Mouse (Mus musculus): ENCODE data around the gene Zfp276. TPM values are rescaled to one million over a fixed set of nuclear protein-coding genes. Genes with fewer than 3 reads are reported as not detected.
A peak's percentile ranks its signal among the peaks of the same experiment; 100 is the strongest.

The Zfp276 gene
- polyA plus RNA-seq, 1 experiment from 2014 or later, result 20.4 TPM

DNA sequence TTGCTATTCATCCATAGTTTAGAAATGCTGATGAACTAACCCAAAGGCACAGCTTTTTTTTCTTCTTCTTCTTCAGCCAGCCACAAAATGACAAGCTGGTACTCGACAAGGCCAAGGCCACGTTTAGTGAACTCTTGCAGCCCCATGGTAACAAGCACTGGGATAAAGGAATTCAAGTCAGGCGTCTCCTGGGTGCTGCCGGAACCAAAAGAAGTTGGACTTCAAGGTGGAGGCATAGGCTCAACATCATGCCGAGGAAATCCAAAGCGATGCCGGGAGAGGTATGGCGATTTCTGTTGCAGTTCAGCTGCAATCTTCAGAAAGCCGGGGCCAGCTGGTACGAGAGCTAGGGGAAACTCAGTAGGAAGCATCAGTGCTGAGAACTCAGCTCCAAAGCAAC, 14.6 kb upstream of the Zfp276 start:
- H3K27ac ChIP-seq (ENCODE audit: low read depth, low read length), result no peak overlapping the region
- peaks cover 13% of the 10 kb centered on the region for H3K4me1 ChIP-seq (ENCODE audit: control insufficient read depth, insufficient read depth, low read length)
- H3K9ac ChIP-seq (ENCODE audit: low read depth, low read length), result no peak overlapping the region
- no peak for ATAC-seq (ENCODE audit: low FRiP score, low TSS enrichment)
- peaks cover 8% of the 10 kb centered on the region for H3K27me3 ChIP-seq (ENCODE audit: control insufficient read depth, insufficient read depth, low read length)
- no peak overlapping the region for H3K4me2 ChIP-seq (replicated peaks; ENCODE audit: low read depth, low read length)
- WGBS, result 90% methylated on average over 10 of the region's 10 CpGs
- H3K9me3 ChIP-seq (ENCODE audit: control insufficient read depth, low read length), result no peaks in the 10 kb centered on the region
- peaks cover 8% of the 10 kb centered on the region; the same call in 1 of the 2 replicates for H3K36me3 ChIP-seq (ENCODE audit: control insufficient read depth, insufficient read depth, low read length)
- no peak overlapping the region for H3K4me3 ChIP-seq (ENCODE audit: low read length)

DNA sequence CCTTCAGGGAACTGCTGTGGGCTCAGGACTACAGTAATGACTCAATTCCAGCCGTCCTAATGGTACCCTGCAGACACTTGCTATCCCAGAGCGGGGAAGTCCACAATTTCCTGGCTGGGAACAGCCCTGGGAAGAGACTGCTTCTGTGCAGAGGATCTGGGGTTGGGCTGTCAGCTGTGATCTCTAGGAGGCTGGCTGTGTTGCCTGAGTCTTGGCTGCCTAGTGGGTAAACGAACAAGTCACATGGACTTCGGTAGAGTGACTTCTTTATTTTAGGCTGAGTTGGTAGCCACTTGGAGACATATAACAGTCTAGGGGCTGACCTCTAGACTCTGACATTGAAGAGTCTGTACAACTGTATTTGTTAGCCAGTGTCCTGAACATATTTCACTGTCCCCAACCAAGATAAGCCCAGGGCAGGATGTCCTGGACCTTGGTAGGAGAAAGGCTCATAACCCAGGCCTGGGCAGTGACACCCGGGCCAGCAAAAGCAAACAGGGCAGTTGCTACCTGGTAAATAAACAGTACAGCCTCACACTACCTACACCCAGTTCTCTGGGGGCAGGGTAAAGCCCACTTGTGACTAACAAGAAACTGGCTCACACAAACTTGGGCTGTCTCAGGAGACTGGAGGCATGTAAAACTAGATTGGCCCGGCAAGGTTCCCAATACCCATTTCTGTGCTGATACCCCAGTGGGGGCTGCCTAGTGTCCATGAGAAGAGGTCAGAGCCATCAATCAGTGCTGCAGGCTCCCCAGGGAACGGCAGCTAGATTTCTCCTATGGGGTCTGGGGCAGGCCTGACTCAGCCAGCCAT, 11.7 kb upstream of the Zfp276 start:
- Histone ChIP-seq H3K27me3 (ENCODE audit: control insufficient read depth, insufficient read depth, low read length) (no peaks in the 10 kb centered on the region), H3K4me1 (ENCODE audit: control insufficient read depth, insufficient read depth, low read length) (no peaks in the 10 kb centered on the region), H3K4me2 (replicated peaks; ENCODE audit: low read depth, low read length) (no peak overlapping the region), H3K27ac (ENCODE audit: low read depth, low read length) (no peak overlapping the region), H3K9me3 (ENCODE audit: control insufficient read depth, low read length) (no peaks in the 10 kb centered on the region), H3K36me3 (ENCODE audit: control insufficient read depth, insufficient read depth, low read length) (peaks cover 33% of the 10 kb centered on the region), H3K4me3 (ENCODE audit: low read length) (no peak overlapping the region), H3K9ac (ENCODE audit: low read depth, low read length) (no peak overlapping the region)
- ATAC-seq (ENCODE audit: low FRiP score, low TSS enrichment), result no peak
- 78% methylated on average over 7 of the region's 7 CpGs for WGBS

DNA sequence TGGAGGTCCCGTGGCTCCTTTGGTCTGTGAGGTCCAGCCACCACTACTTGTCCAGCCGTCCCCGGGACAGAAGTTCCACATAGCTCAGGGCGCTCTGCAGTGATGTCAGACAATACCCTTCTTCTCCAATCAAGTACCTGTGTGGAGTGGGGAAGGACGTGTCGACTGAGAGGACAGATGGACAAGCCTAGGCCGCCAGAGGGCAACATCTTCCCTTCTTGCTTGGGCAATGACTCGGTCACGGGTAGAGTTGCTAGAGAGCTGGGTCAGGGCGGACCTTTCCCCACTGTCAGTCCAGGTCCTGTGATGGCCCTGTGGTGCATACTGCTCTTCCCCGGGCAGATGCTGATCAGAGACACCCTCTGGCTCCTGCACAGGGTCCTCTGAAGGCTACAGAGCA, 10.9 kb upstream of the Zfp276 start:
- Histone ChIP-seq H3K9me3 (ENCODE audit: control insufficient read depth, low read length) (no peaks in the 10 kb centered on the region), H3K9ac (ENCODE audit: low read depth, low read length) (no peak overlapping the region), H3K4me3 (ENCODE audit: low read length) (no peak overlapping the region), H3K4me2 (replicated peaks; ENCODE audit: low read depth, low read length) (no peak overlapping the region), H3K27me3 (ENCODE audit: control insufficient read depth, insufficient read depth, low read length) (no peaks in the 10 kb centered on the region), H3K4me1 (ENCODE audit: control insufficient read depth, insufficient read depth, low read length) (no peaks in the 10 kb centered on the region), H3K36me3 (ENCODE audit: control insufficient read depth, insufficient read depth, low read length) (peaks cover 40% of the 10 kb centered on the region), H3K27ac (ENCODE audit: low read depth, low read length) (no peak overlapping the region)
- 70% methylated on average over 11 of the region's 11 CpGs for WGBS
- peak; percentile 53 for ATAC-seq (ENCODE audit: low FRiP score, low TSS enrichment)

DNA sequence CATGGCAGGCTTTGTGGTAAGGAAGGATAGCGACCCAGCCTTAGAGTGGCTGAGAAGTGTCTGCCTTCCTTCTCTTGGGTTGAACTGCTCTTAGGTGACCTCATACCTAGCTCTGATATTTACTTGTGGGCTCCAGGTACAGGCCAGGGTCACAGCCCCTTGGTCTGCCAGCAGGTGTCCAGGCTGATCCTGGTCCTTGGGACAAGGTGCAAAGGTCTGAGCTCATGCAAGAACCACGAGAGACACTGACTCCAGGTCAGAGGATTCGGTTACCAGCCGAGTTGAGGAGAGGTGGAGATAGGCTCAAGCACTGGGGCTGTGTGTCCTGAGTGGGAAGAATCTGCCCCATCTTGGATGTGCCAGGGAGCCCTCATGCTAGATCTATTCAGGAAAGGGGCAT, 9.6 kb upstream of the Zfp276 start:
- Histone ChIP-seq H3K27me3 (ENCODE audit: control insufficient read depth, insufficient read depth, low read length) (no peaks in the 10 kb centered on the region), H3K4me2 (replicated peaks; ENCODE audit: low read depth, low read length) (no peak overlapping the region), H3K4me1 (ENCODE audit: control insufficient read depth, insufficient read depth, low read length) (no peaks in the 10 kb centered on the region), H3K9ac (ENCODE audit: low read depth, low read length) (no peak overlapping the region), H3K9me3 (ENCODE audit: control insufficient read depth, low read length) (no peaks in the 10 kb centered on the region), H3K27ac (ENCODE audit: low read depth, low read length) (no peak overlapping the region), H3K4me3 (ENCODE audit: low read length) (no peak overlapping the region), H3K36me3 (ENCODE audit: control insufficient read depth, insufficient read depth, low read length) (peaks cover 54% of the 10 kb centered on the region)
- ATAC-seq (ENCODE audit: low FRiP score, low TSS enrichment), result no peak
- WGBS, result 95% methylated on average over 4 of the region's 4 CpGs

DNA sequence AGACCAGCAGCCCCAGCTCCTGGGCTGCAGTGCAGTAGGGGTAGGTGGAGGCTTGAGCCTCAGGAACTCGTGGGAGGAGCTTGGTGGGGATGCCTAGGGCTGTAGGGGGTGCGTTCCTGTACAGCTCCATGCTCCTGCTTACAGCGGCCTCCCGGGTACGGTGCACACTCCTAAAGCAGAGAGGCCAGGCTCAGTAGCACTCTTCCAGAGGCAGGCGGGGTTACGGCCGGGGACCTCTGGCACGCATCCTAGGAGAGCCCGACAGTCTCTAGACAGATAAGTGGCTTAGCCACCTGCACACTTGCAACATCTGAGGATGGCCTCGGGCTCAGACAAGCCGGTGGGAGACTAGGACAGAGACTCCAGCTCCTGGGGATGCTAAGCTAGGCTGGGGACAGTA, 8.5 kb upstream of the Zfp276 start:
- Histone ChIP-seq H3K9ac (ENCODE audit: low read depth, low read length) (no peak overlapping the region), H3K9me3 (ENCODE audit: control insufficient read depth, low read length) (no peaks in the 10 kb centered on the region), H3K27ac (ENCODE audit: low read depth, low read length) (no peak overlapping the region), H3K4me3 (ENCODE audit: low read length) (no peak overlapping the region), H3K4me1 (ENCODE audit: control insufficient read depth, insufficient read depth, low read length) (no peaks in the 10 kb centered on the region), H3K4me2 (replicated peaks; ENCODE audit: low read depth, low read length) (no peak overlapping the region), H3K36me3 (ENCODE audit: control insufficient read depth, insufficient read depth, low read length) (peaks cover 62% of the 10 kb centered on the region), H3K27me3 (ENCODE audit: control insufficient read depth, insufficient read depth, low read length) (no peaks in the 10 kb centered on the region)
- no peak for ATAC-seq (ENCODE audit: low FRiP score, low TSS enrichment)
- 89% methylated on average over 12 of the region's 12 CpGs for WGBS

DNA sequence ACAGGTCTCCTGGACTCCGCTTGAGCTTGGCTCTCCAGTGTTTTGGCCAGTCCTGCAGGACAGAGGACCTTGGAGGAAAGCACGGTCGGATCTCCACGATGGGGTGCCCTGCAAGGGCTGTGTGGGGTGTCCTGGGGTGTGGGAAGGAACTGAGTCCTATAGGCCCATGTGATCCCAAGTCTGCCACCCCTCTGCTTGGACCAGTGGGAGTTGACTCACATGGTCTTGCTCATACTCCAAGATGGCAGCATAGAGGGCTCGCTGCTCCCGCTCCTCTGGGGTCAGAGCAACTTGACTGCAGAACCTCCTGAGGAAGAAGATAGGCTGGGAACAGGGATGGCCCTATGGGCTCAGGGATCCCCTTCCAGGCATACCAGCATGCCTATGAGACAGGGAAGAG, 6.2 kb upstream of the Zfp276 start:
- ATAC-seq (ENCODE audit: low FRiP score, low TSS enrichment), result no peak
- no peak overlapping the region for H3K4me2 ChIP-seq (replicated peaks; ENCODE audit: low read depth, low read length)
- peaks cover 68% of the 10 kb centered on the region for H3K36me3 ChIP-seq (ENCODE audit: control insufficient read depth, insufficient read depth, low read length)
- no peaks in the 10 kb centered on the region for H3K9me3 ChIP-seq (ENCODE audit: control insufficient read depth, low read length)
- no peak overlapping the region for H3K9ac ChIP-seq (ENCODE audit: low read depth, low read length)
- H3K4me3 ChIP-seq (ENCODE audit: low read length), result no peak overlapping the region
- 96% methylated on average over 6 of the region's 6 CpGs for WGBS
- H3K27me3 ChIP-seq (ENCODE audit: control insufficient read depth, insufficient read depth, low read length), result no peaks in the 10 kb centered on the region
- H3K4me1 ChIP-seq (ENCODE audit: control insufficient read depth, insufficient read depth, low read length), result peaks cover 4% of the 10 kb centered on the region; the same call in 1 of the 2 replicates
- no peak overlapping the region for H3K27ac ChIP-seq (ENCODE audit: low read depth, low read length)

DNA sequence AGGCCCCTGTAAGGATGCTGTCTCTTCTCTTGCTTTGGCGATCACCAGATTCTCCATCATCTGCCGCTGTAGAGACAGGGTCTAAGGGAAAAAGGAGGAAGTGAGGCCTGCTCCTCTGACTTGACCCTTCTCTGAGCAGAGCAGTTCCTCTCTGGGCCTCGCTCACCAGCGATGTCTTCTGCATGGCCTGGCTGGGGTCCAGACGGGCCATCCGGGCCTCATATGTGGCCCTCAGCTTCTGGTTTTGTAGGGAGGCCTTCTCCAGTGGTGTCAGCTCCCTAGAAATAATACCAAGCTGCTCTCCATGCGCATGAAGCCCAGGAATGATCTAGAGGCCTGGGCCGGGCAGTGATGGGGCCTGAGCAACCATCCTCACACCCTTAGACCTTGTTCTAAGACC, 5.4 kb upstream of the Zfp276 start:
- Histone ChIP-seq H3K36me3 (ENCODE audit: control insufficient read depth, insufficient read depth, low read length) (peaks cover 65% of the 10 kb centered on the region), H3K4me3 (ENCODE audit: low read length) (no peak overlapping the region), H3K9me3 (ENCODE audit: control insufficient read depth, low read length) (no peaks in the 10 kb centered on the region), H3K27ac (ENCODE audit: low read depth, low read length) (no peak overlapping the region), H3K4me1 (ENCODE audit: control insufficient read depth, insufficient read depth, low read length) (peaks cover 9% of the 10 kb centered on the region), H3K27me3 (ENCODE audit: control insufficient read depth, insufficient read depth, low read length) (no peaks in the 10 kb centered on the region), H3K9ac (ENCODE audit: low read depth, low read length) (no peak overlapping the region), H3K4me2 (replicated peaks; ENCODE audit: low read depth, low read length) (no peak overlapping the region)
- 90% methylated on average over 8 of the region's 8 CpGs for WGBS
- no peak for ATAC-seq (ENCODE audit: low FRiP score, low TSS enrichment)

DNA sequence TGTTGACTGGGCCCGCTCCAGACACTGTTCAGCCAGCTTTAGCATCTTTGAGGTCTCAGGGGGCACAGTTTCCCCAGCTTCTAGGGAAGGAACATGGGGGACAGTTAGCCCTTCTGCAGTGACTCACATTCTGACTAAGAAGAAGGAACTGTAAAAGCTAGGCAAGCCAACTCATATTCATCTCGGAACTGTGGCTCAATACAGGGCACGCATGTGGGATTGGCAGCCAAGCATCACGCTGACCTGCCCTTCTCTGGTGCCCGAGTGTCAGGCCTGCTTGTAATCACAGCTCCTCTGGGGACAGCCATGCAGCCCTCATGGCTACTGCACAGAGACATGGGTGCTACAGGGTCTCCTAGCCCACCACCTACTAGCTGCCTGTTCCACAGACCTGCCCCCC, 3.1 kb upstream of the Zfp276 start:
- Histone ChIP-seq H3K9ac (ENCODE audit: low read depth, low read length) (no peak overlapping the region), H3K27me3 (ENCODE audit: control insufficient read depth, insufficient read depth, low read length) (no peaks in the 10 kb centered on the region), H3K9me3 (ENCODE audit: control insufficient read depth, low read length) (no peaks in the 10 kb centered on the region), H3K4me3 (ENCODE audit: low read length) (no peak overlapping the region), H3K27ac (ENCODE audit: low read depth, low read length) (no peak overlapping the region), H3K4me1 (ENCODE audit: control insufficient read depth, insufficient read depth, low read length) (peaks cover 19% of the 10 kb centered on the region), H3K4me2 (replicated peaks; ENCODE audit: low read depth, low read length) (no peak overlapping the region), H3K36me3 (ENCODE audit: control insufficient read depth, insufficient read depth, low read length) (peaks cover 52% of the 10 kb centered on the region)
- ATAC-seq (ENCODE audit: low FRiP score, low TSS enrichment), result no peak
- WGBS, result 95% methylated on average over 5 of the region's 5 CpGs

DNA sequence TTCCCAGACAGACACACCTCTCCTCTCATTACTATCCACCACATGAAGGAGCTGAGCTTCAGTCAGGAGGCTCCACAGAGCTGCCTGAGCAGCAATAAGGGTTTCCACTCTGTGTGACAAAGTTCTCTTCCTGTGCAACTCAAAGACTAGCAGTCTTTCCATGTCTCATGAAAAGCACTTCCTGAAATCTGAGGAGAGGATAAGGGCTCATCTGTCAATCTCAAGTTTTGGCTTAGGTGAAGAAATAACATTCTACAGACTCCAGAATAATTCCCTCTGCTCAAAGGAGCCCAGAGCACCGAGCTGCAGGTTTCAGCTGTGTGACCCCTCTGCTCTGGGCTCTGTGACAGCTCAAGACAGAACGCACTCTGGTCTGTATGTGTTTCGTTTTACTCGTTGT, 1.1 kb upstream of the Zfp276 start:
- 39% methylated on average over 4 of the region's 4 CpGs for WGBS
- H3K9ac ChIP-seq (ENCODE audit: low read depth, low read length), result peak overlapping the region; percentile 96; the same call in 1 of the 2 replicates
- H3K4me1 ChIP-seq (ENCODE audit: control insufficient read depth, insufficient read depth, low read length), result peaks cover 19% of the 10 kb centered on the region
- no peaks in the 10 kb centered on the region for H3K27me3 ChIP-seq (ENCODE audit: control insufficient read depth, insufficient read depth, low read length)
- H3K4me3 ChIP-seq (ENCODE audit: low read length), result peak overlapping the region; percentile 98
- H3K27ac ChIP-seq (ENCODE audit: low read depth, low read length), result no peak overlapping the region
- H3K4me2 ChIP-seq (replicated peaks; ENCODE audit: low read depth, low read length), result peak overlapping the region; percentile 95
- H3K9me3 ChIP-seq (ENCODE audit: control insufficient read depth, low read length), result no peaks in the 10 kb centered on the region
- no peak for ATAC-seq (ENCODE audit: low FRiP score, low TSS enrichment)
- H3K36me3 ChIP-seq (ENCODE audit: control insufficient read depth, insufficient read depth, low read length), result peaks cover 49% of the 10 kb centered on the region
